Mouse (Mus musculus): ENCODE measurements around the gene Pcyt2. TPM values are rescaled to one million over a fixed set of nuclear protein-coding genes. Genes with fewer than 3 reads are reported as not detected.

Pcyt2 gene
- total and polyA plus RNA-seq, 2 experiments from 2014 or later: 69.6 to 76.7 TPM

DNA sequence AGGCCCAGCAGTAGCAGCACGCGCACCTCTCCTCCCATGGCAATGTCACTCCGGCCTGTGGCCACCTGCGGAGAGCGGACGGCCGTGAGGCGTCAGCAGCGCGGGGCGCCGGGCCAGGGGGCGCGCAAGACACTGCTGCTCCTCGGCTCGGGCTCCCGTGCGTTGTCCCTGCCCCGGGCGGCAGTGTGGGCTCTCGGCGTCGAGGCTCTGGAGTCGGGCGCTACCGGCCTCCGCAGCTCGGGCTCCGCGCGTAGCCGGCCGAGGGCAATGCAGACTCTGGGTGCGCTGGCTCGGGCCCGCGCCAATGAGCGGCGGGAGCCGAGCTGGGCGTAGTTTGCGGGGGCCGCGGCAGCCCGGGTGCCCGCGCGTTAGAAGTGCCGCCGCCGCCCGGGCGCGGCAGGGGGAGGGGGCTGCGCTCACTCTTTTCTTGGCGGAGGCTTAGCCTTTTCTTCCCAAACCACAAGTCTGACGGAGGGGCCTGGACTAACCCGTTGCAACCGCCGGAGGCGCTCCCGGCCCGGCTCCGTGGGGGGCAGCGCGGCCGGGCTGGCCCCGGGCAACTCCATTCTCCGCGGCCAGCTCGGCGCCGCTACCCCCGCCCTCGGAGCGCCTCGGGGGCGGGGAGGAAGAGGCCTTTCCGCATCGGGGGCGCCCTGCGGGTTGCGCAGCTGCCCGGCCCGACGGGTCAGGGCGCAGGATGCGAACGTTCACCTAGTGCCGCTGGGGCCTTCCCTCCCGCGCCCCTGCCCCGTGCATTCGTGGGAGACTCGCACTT, 42.8 kb upstream of the Pcyt2 start:
- H3K36me3 ChIP-seq (replicated peaks; ENCODE audit: control insufficient read depth, insufficient read depth, low read length): no peaks in the 10 kb centered on the region
- peak overlapping the region; percentile 47 for H3K4me3 ChIP-seq (ENCODE audit: low read depth, low read length)
- peaks cover 12% of the 10 kb centered on the region for H3K4me1 ChIP-seq (ENCODE audit: control insufficient read depth, insufficient read depth)
- ATAC-seq (ENCODE audit: insufficient read depth, low read depth) (peak; percentile 63), DNase-seq (ENCODE audit: low spot score) (no peak)
- peak overlapping the region; percentile 70 for H3K4me2 ChIP-seq (ENCODE audit: low read depth, low read length)
- no peak overlapping the region for H3K27ac ChIP-seq (ENCODE audit: low read depth)
- H3K27me3 ChIP-seq (ENCODE audit: control insufficient read depth, insufficient read depth, low read length): peaks cover 79% of the 10 kb centered on the region
- TF ChIP-seq CTCF (IDR thresholded peaks at IDR 0.05; ENCODE audit: low read depth) (no peak), EP300 (IDR thresholded peaks at IDR 0.05; ENCODE audit: low read depth) (no peak)
- H3K9ac ChIP-seq (replicated peaks; ENCODE audit: low read depth, low read length): peak overlapping the region; percentile 27; the same call in 1 of the 2 replicates
- under 1% methylated on average over 70 of the region's 95 CpGs for WGBS
- no peaks in the 10 kb centered on the region for H3K9me3 ChIP-seq (replicated peaks; ENCODE audit: control insufficient read depth, low read length)

DNA sequence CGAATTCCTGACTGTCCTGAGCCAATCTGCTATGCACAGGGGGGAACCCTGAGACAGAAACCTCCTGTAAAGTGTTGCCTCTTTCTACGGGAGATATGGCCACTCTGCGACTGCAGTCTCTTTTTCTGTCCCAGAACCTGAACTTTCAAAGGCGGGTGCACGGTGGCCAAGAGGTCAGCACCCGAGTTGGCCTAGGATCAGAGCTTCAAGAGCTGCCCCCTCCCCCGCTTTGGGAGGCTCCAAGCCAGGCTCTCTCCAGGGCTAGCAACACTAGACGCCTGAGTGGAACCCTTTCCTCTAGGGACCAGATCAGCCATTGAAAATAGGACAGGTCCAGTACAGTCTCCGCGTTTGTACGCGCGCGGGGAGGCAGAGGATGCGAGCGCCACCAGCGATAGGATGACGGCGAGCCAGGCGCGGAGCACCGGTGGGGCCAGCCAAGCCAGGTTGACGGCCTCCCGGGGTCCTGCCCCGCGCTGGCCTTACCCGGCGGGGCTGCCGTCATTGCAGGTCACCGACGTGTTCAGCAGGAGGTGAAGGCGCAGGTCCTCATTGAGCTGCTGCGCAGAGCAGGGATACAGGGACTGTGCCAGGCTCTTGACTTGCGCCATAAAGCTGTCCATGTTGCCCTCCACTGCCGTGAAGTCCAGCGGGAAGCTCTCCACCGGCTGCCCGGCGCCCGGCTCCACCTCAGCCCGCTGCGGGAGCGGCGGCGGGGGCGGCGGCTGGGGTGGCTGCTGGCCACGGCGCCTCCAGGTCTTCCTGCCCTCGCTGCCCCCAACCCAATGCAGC, 42.0 kb upstream of the Pcyt2 start:
- peak overlapping the region; percentile 70 for H3K4me2 ChIP-seq (ENCODE audit: low read depth, low read length)
- no peak for TF ChIP-seq CTCF (IDR thresholded peaks at IDR 0.05; ENCODE audit: low read depth)
- TF ChIP-seq EP300 (IDR thresholded peaks at IDR 0.05; ENCODE audit: low read depth): no peak
- peaks cover 73% of the 10 kb centered on the region for H3K27me3 ChIP-seq (ENCODE audit: control insufficient read depth, insufficient read depth, low read length)
- no peak overlapping the region for H3K27ac ChIP-seq (ENCODE audit: low read depth)
- peaks cover 12% of the 10 kb centered on the region; the same call in 1 of the 2 replicates for H3K4me1 ChIP-seq (ENCODE audit: control insufficient read depth, insufficient read depth)
- H3K9me3 ChIP-seq (replicated peaks; ENCODE audit: control insufficient read depth, low read length): no peaks in the 10 kb centered on the region
- H3K9ac ChIP-seq (replicated peaks; ENCODE audit: low read depth, low read length): 0 out of 2 replicates have a peak overlapping the region, but pooled peaks have one; percentile 31
- DNase-seq (ENCODE audit: low spot score): no peak
- H3K4me3 ChIP-seq (ENCODE audit: low read depth, low read length): peak overlapping the region; percentile 47
- H3K36me3 ChIP-seq (replicated peaks; ENCODE audit: control insufficient read depth, insufficient read depth, low read length): no peaks in the 10 kb centered on the region
- WGBS: 3% methylated on average over 48 of the region's 50 CpGs
- no peak for ATAC-seq (ENCODE audit: insufficient read depth, low read depth)

DNA sequence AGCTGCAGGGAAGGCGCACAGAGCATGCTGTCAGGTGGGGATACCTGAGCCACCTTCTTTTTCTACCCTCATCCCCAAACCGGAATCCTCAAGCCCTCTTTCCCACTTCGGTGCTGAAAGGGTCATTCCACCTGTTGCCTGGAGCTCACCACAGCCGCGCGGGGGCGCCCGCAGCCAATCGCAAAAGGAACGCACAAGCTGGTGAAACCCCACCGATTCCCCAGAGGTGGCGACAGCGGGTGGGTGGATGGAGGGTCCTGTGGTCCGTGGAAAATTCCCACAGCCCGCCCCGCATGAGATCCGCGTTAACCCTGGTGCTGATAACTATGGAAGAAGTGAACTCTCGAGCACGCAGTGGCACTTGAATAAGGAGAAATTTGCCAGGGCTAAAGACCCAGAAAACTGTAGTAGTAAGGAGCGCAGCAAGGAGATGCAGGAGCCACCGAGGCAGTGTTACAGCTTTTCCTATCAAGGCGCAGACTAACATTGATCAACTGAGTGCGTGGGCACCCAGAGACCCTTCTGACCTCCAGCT, 41.2 kb upstream of the Pcyt2 start:
- WGBS: 4% methylated on average over 24 of the region's 24 CpGs
- peak overlapping the region; percentile 21; the same call in 1 of the 2 replicates for H3K4me2 ChIP-seq (ENCODE audit: low read depth, low read length)
- H3K4me3 ChIP-seq (ENCODE audit: low read depth, low read length): no peak overlapping the region; the same call in 1 of the 2 replicates
- no peak overlapping the region for H3K9ac ChIP-seq (replicated peaks; ENCODE audit: low read depth, low read length)
- H3K4me1 ChIP-seq (ENCODE audit: control insufficient read depth, insufficient read depth): peaks cover 12% of the 10 kb centered on the region; the same call in 1 of the 2 replicates
- H3K27me3 ChIP-seq (ENCODE audit: control insufficient read depth, insufficient read depth, low read length): peaks cover 70% of the 10 kb centered on the region
- DNase-seq (ENCODE audit: low spot score) (peak; percentile 66), ATAC-seq (ENCODE audit: insufficient read depth, low read depth) (no peak)
- no peaks in the 10 kb centered on the region for H3K9me3 ChIP-seq (replicated peaks; ENCODE audit: control insufficient read depth, low read length)
- TF ChIP-seq EP300 (IDR thresholded peaks at IDR 0.05; ENCODE audit: low read depth) (no peak), CTCF (IDR thresholded peaks at IDR 0.05; ENCODE audit: low read depth) (peak; percentile 85)
- no peak overlapping the region for H3K27ac ChIP-seq (ENCODE audit: low read depth)
- no peaks in the 10 kb centered on the region for H3K36me3 ChIP-seq (replicated peaks; ENCODE audit: control insufficient read depth, insufficient read depth, low read length)

DNA sequence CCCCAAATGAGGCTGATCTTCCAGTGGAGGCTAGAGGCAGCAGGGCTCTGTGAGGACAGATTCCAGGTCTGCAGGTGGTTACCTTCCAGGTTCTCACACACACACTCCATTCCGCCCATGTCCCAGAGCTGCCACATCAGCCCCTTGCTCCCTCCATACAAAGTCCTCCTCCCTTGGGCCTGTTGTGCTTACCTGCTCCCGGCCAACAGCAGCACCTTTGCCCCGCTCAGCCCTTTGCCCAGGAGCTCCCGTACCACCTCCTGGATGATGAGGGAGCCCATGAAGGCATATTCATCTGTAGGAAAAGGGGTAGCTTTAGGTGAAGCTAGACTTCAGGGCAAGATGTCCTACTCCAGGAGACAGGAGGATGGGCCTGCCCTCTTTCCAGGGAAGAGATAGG, 39.6 kb upstream of the Pcyt2 start:
- TF ChIP-seq EP300 (IDR thresholded peaks at IDR 0.05; ENCODE audit: low read depth): no peak
- TF ChIP-seq CTCF (IDR thresholded peaks at IDR 0.05; ENCODE audit: low read depth): no peak
- Histone ChIP-seq H3K4me2 (ENCODE audit: low read depth, low read length) (no peak overlapping the region), H3K9ac (replicated peaks; ENCODE audit: low read depth, low read length) (no peak overlapping the region), H3K27ac (ENCODE audit: low read depth) (no peak overlapping the region), H3K9me3 (replicated peaks; ENCODE audit: control insufficient read depth, low read length) (no peaks in the 10 kb centered on the region), H3K4me1 (ENCODE audit: control insufficient read depth, insufficient read depth) (peaks cover 12% of the 10 kb centered on the region; the same call in 1 of the 2 replicates), H3K4me3 (ENCODE audit: low read depth, low read length) (no peak overlapping the region), H3K36me3 (replicated peaks; ENCODE audit: control insufficient read depth, insufficient read depth, low read length) (no peaks in the 10 kb centered on the region), H3K27me3 (ENCODE audit: control insufficient read depth, insufficient read depth, low read length) (peaks cover 56% of the 10 kb centered on the region)
- WGBS: 82% methylated on average over 4 of the region's 4 CpGs
- DNase-seq (ENCODE audit: low spot score) (no peak), ATAC-seq (ENCODE audit: insufficient read depth, low read depth) (no peak)

DNA sequence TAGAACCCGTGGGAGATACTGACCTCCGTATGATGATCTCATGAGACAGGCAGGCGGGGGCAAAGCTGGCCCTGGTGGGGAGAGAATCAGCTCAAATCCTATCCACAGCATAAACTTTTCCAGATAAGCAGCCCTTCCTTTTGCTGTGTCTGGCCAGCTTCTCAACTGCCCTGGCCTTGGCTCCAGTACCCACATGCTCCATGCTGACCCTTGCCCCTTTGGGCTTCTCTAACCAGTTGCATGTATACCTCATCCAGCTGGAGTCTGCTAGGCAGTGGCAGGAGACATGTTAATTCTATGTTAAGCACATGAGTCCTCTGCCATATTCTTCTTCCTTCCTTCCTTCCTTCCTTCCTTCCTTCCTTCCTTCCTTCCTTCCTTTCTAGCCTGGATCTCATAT, 37.0 kb upstream of the Pcyt2 start:
- Histone ChIP-seq H3K9ac (replicated peaks; ENCODE audit: low read depth, low read length) (no peak overlapping the region), H3K27ac (ENCODE audit: low read depth) (no peak overlapping the region), H3K4me3 (ENCODE audit: low read depth, low read length) (no peak overlapping the region), H3K9me3 (replicated peaks; ENCODE audit: control insufficient read depth, low read length) (no peaks in the 10 kb centered on the region), H3K4me1 (ENCODE audit: control insufficient read depth, insufficient read depth) (no peaks in the 10 kb centered on the region), H3K27me3 (ENCODE audit: control insufficient read depth, insufficient read depth, low read length) (peaks cover 30% of the 10 kb centered on the region), H3K36me3 (replicated peaks; ENCODE audit: control insufficient read depth, insufficient read depth, low read length) (no peaks in the 10 kb centered on the region), H3K4me2 (ENCODE audit: low read depth, low read length) (no peak overlapping the region)
- TF ChIP-seq CTCF (IDR thresholded peaks at IDR 0.05; ENCODE audit: low read depth): no peak
- WGBS: 52% methylated on average over 3 of the region's 3 CpGs
- ATAC-seq (ENCODE audit: insufficient read depth, low read depth) (no peak), DNase-seq (ENCODE audit: low spot score) (no peak)
